Mouse (Mus musculus) induced T-regulatory cell, adult 2 months (primary cell): Measurements from ENCODE around the gene Slc35f1.

Experiments used
- DNase-seq: peaks from one replicate; pipeline ENCODE4 v3.0.0-alpha.2; 2012; ENCODE audit warnings: low read depth

The Slc35f1 gene

GRCm38 (mm10) chr10:52926330-52926729 is 236.0 kb downstream of the Slc35f1 start:
- no peak for DNase-seq

- DNase-seq = no peak
Measured at GRCm38 (mm10) chr10:52932159-52932558, 241.8 kb downstream of the Slc35f1 start.

- DNase-seq = no peak
Measured at GRCm38 (mm10) chr10:52934615-52935014, 244.3 kb downstream of the Slc35f1 start.

GRCm38 (mm10) chr10:52940111-52940830 is 249.9 kb downstream of the Slc35f1 start:
- DNase-seq = no peak

GRCm38 (mm10) chr10:52940831-52941216 is 250.5 kb downstream of the Slc35f1 start:
- no peak for DNase-seq

GRCm38 (mm10) chr10:52952581-52952980 is 262.2 kb downstream of the Slc35f1 start:
- DNase-seq = no peak

- no peak for DNase-seq
Measured at GRCm38 (mm10) chr10:52956728-52957127, 266.4 kb downstream of the Slc35f1 start.

- no peak for DNase-seq
Measured at GRCm38 (mm10) chr10:52979251-52979650, 288.9 kb downstream of the Slc35f1 start.

GRCm38 (mm10) chr10:52982836-52983235 is 292.5 kb downstream of the Slc35f1 start:
- no peak for DNase-seq

GRCm38 (mm10) chr10:52992246-52992645 is 301.9 kb downstream of the Slc35f1 start:
- DNase-seq = no peak

GRCm38 (mm10) chr10:52996886-52997285 is 306.6 kb downstream of the Slc35f1 start:
- DNase-seq = no peak

GRCm38 (mm10) chr10:53001136-53001535 is 310.8 kb downstream of the Slc35f1 start:
- no peak for DNase-seq

GRCm38 (mm10) chr10:53006229-53007190 is 316.2 kb downstream of the Slc35f1 start:
- DNase-seq = no peak

GRCm38 (mm10) chr10:53013878-53014277 is 323.5 kb downstream of the Slc35f1 start:
- DNase-seq = no peak

- no peak for DNase-seq
Measured at GRCm38 (mm10) chr10:53028454-53028853, 338.1 kb downstream of the Slc35f1 start.

GRCm38 (mm10) chr10:53035202-53035601 is 344.9 kb downstream of the Slc35f1 start:
- DNase-seq = no peak

- DNase-seq = no peak
Measured at GRCm38 (mm10) chr10:53045931-53046330, 355.6 kb downstream of the Slc35f1 start.

- no peak for DNase-seq
Measured at GRCm38 (mm10) chr10:53052521-53052920, 362.2 kb downstream of the Slc35f1 start.

- DNase-seq = no peak
Measured at GRCm38 (mm10) chr10:53060745-53061144, 370.4 kb downstream of the Slc35f1 start.

GRCm38 (mm10) chr10:53062741-53063140 is 372.4 kb downstream of the Slc35f1 start:
- no peak for DNase-seq

GRCm38 (mm10) chr10:53087811-53088210 is 397.5 kb downstream of the Slc35f1 start:
- DNase-seq = no peak

- no peak for DNase-seq
Measured at GRCm38 (mm10) chr10:53091525-53091924, 401.2 kb downstream of the Slc35f1 start.

- DNase-seq = no peak
Measured at GRCm38 (mm10) chr10:53096446-53096845, 406.1 kb downstream of the Slc35f1 start.
